Mouse (Mus musculus): ENCODE results near the gene Cpne2. TPM values are rescaled to one million over a fixed set of nuclear protein-coding genes. Genes with fewer than 3 reads are reported as not detected.

The Cpne2 gene
- 78.1 and 88.0 TPM in 2 replicates for total RNA-seq (2017)

- ATAC-seq (replicated peaks; ENCODE audit: low read depth, poor library complexity, severe bottlenecking): peak; percentile 61
Observed at GRCm38 (mm10) chr8:94532873-94533671, at the start of gene Cpne2. TSS of gene Cpne2 (plus strand) at chr8:94532990.

GRCm38 (mm10) chr8:94485288-94485687 is 47.5 kb upstream of the Cpne2 start:
- ATAC-seq (replicated peaks; ENCODE audit: low read depth, poor library complexity, severe bottlenecking): 0 out of 2 replicates have a peak, but pooled peaks have one; percentile 37

- ATAC-seq (replicated peaks; ENCODE audit: low read depth, poor library complexity, severe bottlenecking): peak; percentile 33; the same call in 1 of the 2 replicates
Observed at GRCm38 (mm10) chr8:94485882-94486281, 46.9 kb upstream of the Cpne2 start.

DNA sequence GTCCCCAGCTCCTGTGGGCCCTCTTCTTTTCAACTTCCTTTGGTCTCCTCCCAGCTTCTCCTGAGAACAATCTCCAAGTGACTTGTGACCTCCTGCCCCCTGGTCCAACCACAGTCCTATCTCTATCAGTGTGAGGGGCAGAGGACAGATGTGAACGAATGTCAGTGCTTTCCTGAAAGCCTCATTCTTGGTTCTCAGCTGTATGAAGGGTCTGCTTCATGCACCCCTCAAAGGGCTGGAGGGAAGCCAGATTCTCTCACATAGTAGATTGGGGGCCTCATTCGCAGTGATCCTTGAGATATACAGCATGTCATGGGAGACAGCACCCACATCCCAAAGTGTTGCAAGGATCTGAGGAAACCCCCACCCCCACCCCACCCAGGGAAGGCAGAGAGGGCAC is 44.8 kb upstream of the Cpne2 start:
- no peak for ATAC-seq (replicated peaks; ENCODE audit: low read depth, poor library complexity, severe bottlenecking)

- no peak for ATAC-seq (replicated peaks; ENCODE audit: low read depth, poor library complexity, severe bottlenecking)
Observed at GRCm38 (mm10) chr8:94489809-94490483, 42.8 kb upstream of the Cpne2 start.

DNA sequence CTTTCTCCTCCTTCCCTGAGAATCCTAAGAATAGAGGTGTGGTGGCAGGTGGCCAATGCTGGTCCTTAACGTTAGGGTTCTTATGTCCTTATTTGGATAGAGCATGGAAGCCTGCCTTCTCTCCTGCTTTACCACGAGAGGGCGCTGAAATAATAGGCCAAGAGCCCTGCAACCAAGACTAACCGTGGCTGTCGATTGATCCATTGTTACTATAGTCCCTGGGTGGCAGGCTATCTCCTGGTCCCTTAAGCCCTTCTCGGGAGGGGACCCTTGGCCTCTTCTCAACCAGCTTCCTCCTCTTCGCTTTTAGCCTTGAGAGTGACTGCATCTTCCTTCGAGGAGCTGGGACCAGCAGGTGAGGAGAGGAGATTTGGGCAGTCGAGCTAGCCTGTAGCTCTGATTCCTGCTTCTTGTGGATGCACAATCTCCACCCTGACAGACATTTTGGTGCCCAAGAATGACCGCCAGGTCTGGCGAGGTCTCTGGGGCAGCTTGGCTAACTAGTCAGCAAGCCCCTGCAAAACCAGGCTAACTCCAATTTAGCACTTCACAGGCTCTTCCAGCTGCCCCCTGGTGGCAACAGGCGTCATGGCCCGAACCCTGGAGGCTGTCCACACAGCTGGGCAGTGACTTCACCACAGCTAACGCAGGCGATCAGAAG is 40.6 kb upstream of the Cpne2 start:
- ATAC-seq (replicated peaks; ENCODE audit: low read depth, poor library complexity, severe bottlenecking): peak; percentile 89

- ATAC-seq (replicated peaks; ENCODE audit: low read depth, poor library complexity, severe bottlenecking): no peak
Observed at GRCm38 (mm10) chr8:94493240-94493639, 39.5 kb upstream of the Cpne2 start.

DNA sequence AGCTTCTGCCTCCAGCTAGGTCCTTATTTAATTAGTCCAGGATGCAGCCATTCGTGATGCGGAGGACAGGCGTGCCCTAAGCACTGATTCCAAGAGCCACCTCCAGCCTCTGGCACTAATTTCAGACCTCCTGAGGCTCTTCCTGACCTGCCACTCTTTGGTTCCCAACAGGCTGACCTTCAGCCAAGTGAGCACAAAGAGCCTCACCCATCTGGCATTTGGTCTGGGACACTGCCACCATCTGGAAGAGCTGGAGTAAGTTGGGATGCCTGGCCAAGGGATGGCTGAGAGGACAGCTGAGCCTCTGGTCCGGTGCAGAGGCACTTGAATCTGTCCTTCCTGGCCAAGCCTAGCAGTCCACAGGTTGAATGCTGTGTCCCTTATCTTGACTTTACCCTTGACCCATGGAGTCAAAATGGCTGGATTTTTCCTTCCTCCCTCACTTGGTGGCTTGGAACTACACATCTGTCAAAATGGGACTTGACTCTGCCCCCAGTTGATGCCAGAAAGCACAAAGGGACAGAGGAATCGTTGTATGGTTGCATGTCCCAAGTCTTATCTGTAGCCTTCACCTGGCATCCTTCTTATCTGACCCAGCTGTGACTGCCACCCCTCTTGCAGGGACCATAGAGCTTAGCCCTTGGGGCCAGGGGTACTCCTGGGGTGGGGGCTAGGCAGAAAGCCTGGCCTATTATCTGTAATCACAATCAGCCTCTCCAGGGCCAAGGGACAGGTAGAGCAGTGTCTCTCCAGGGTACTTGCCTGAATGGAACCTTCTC is 17.2 kb upstream of the Cpne2 start:
- no peak for ATAC-seq (replicated peaks; ENCODE audit: low read depth, poor library complexity, severe bottlenecking)

GRCm38 (mm10) chr8:94516209-94516593 is 16.6 kb upstream of the Cpne2 start:
- no peak for ATAC-seq (replicated peaks; ENCODE audit: low read depth, poor library complexity, severe bottlenecking)

DNA sequence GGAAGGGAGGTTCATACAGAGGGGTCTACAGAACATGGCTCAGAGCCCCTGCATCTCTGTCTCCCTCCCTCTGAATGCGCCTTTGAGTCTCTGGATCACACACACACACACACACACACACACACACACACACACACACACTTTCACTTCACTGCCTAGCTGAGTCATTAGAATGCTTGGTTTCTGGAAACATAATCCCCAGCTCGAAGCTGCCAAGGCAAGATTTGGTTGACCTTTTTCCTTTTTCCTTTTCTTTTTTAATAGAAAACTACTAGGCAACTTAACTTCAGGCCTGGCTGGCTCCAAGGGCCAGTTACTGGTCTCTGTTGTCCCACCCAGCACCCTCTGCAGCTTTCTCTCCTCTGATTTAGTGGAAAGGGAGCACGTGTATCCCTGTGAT is 16.0 kb upstream of the Cpne2 start:
- ATAC-seq (replicated peaks; ENCODE audit: low read depth, poor library complexity, severe bottlenecking): no peak

- no peak for ATAC-seq (replicated peaks; ENCODE audit: low read depth, poor library complexity, severe bottlenecking)
Observed at GRCm38 (mm10) chr8:94518331-94518730, 14.5 kb upstream of the Cpne2 start.

DNA sequence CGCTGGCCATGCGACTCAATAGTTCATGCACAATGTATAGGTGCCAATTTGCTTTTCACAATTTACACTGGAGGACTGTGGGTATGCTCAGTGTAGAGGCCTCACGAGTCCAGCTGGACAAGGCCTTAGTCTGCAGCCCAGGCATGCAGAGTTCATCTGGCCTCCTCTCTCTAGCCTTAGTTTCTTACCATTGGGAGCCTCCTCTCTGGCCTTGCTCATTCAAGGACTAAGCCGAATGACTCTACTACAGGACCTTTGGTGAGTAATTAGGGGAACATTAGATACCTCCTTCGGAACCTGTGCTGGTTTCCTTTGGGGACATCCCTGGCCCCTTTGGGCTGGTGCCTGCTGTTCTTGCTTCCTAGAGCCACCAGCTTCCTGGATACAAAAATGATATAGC is 13.8 kb upstream of the Cpne2 start:
- ATAC-seq (replicated peaks; ENCODE audit: low read depth, poor library complexity, severe bottlenecking): no peak

- no peak for ATAC-seq (replicated peaks; ENCODE audit: low read depth, poor library complexity, severe bottlenecking)
Observed at GRCm38 (mm10) chr8:94521481-94521880, 11.3 kb upstream of the Cpne2 start.

- ATAC-seq (replicated peaks; ENCODE audit: low read depth, poor library complexity, severe bottlenecking): no peak
Observed at GRCm38 (mm10) chr8:94522482-94522881, 10.3 kb upstream of the Cpne2 start.

- ATAC-seq (replicated peaks; ENCODE audit: low read depth, poor library complexity, severe bottlenecking): no peak
Observed at GRCm38 (mm10) chr8:94524554-94524953, 8.2 kb upstream of the Cpne2 start.

DNA sequence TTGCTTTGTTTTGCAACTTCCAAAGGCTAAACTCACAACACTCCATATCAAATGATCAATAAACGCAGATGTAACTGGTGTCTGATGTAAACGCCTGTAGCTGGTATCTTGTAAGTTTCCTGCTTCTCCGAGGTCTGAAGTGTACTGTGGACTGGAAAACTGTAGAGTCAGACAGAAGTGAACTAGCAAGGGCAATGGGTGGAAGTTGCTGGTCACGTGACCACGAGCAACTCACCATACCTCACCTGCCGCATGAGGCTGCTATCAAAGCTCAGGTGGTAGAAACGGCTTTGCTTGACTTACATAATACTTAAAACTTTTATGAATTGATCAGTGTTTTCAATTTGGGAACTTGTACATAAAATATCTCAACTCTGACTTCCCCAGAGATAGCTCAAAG is 5.6 kb upstream of the Cpne2 start:
- no peak for ATAC-seq (replicated peaks; ENCODE audit: low read depth, poor library complexity, severe bottlenecking)

DNA sequence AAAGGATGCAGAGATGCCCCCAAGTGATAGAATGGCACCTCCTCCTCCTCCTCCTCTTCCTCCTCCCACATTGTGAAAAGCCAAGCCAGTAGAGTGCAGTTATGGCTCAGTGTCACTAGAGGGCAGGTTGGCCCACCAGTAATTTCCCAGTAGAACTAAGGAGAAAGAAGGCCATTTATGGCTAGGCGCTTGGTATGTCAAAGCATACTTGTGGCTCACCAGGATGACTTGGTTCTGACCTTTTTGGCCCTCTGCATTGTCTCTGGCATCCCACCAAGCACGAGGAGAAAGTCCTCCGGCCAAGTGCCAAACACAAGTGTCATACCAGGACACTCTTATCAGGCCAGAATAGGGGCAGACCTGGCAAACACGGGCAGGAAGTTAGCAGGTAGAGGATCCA is 4.5 kb upstream of the Cpne2 start:
- ATAC-seq (replicated peaks; ENCODE audit: low read depth, poor library complexity, severe bottlenecking): peak; percentile 77

DNA sequence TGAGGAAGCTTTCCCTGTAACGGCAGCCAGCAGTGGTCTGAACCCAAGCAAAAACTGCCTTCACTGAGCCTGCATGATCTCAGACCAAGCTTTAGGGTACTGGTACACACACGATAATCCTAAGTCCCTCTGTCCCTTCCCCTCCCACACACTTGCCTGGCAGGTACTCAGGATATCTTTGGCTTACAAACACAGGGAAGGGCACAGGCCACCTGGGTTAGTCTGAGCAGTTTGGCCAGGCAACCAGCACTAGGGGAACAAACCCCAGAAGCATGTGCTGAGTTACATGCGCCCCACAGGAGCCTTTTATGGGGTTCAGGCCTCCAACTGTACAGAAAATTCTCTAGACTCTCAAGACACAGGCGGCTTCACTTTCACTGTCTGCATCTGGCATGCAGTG is 2.9 kb upstream of the Cpne2 start:
- ATAC-seq (replicated peaks; ENCODE audit: low read depth, poor library complexity, severe bottlenecking): no peak

- ATAC-seq (replicated peaks; ENCODE audit: low read depth, poor library complexity, severe bottlenecking): no peak
Observed at GRCm38 (mm10) chr8:94530643-94531042, 2.1 kb upstream of the Cpne2 start.

GRCm38 (mm10) chr8:94532000-94532399 is 790 bp upstream of the Cpne2 start:
- no peak for ATAC-seq (replicated peaks; ENCODE audit: low read depth, poor library complexity, severe bottlenecking)
